Mouse (Mus musculus) forebrain, embryonic 14.5 days (tissue): ENCODE measurements at regions not wholly inside any gene's neighbourhood (a gene's known extent, or its start where the extent isn't known, plus 50 kb on each side); places are given as distances from the start of the nearest gene placed in this dataset.

Experiments
- ATAC-seq: fragments of 200-750 bp; cut with Nextera tagmentation; 2 replicates; pipeline ENCODE4 v1.8.0; 2017; ENCODE audit warnings: mild to moderate bottlenecking, moderate library complexity
- DNase-seq: peaks from one replicate; pipeline ENCODE4 v3.0.0-alpha.2; 2015; ENCODE audit warnings: low spot score
- H3K27ac ChIP-seq: fragments of 300-500 bp; sonication (generic); 2 replicates; pipeline ENCODE4 v1.5.1; 2014; ENCODE audit warnings: low read depth, mild to moderate bottlenecking, control low read depth, low read length, moderate library complexity
- H3K27me3 ChIP-seq: fragments of 300-500 bp; sonication (generic); replicated peaks from 2 replicates; pipeline ENCODE4 v1.6.1; 2014; ENCODE audit warnings: low read length, control low read depth, mixed read lengths; ENCODE audit not compliant: control insufficient read depth, insufficient read depth
- H3K36me3 ChIP-seq: fragments of 300-500 bp; sonication (generic); 2 replicates; pipeline ENCODE4 v1.6.1; 2014; ENCODE audit warnings: low read length, control low read depth; ENCODE audit not compliant: control insufficient read depth, insufficient read depth
- H3K4me1 ChIP-seq: fragments of 300-500 bp; sonication (generic); 2 replicates; pipeline ENCODE4 v1.6.1; 2014; ENCODE audit warnings: antibody characterized with exemption, low read length, control low read depth; ENCODE audit not compliant: control insufficient read depth, insufficient read depth
- H3K4me2 ChIP-seq: fragments of 300-500 bp; sonication (generic); 2 replicates; pipeline ENCODE4 v1.6.1; 2014; ENCODE audit warnings: mild to moderate bottlenecking, control low read depth, low read length
- H3K4me3 ChIP-seq: fragments of 300-500 bp; sonication (generic); 2 replicates; pipeline ENCODE4 v1.5.1; 2014; ENCODE audit warnings: low read depth, low read length, control low read depth
- H3K9ac ChIP-seq: fragments of 300-500 bp; sonication (generic); 2 replicates; pipeline ENCODE4 v1.6.1; 2014; ENCODE audit warnings: mild to moderate bottlenecking, low read length, control low read depth, moderate library complexity
- H3K9me3 ChIP-seq: fragments of 300-500 bp; sonication (generic); replicated peaks from 2 replicates; pipeline ENCODE4 v1.6.1; 2016; ENCODE audit warnings: low read length, control low read depth, mixed read lengths; ENCODE audit not compliant: control insufficient read depth
- WGBS: fragments of 180-500 bp; shearing (Covaris S2); extraction: QIAGEN DNeasy Blood & Tissue Kit; methylation state at CpG from one replicate; pipeline ENCODE4 v1.1.7; 2014; 5-methylcytosine and 5-hydroxymethylcytosine counted together

GRCm38 (mm10) chr13:82907689-82908088 is 596.1 kb upstream of the Mef2c start:
- Histone ChIP-seq H3K4me1 (peaks cover 6% of the 10 kb centered on the region; the same call in 1 of the 2 replicates), H3K27ac (no peak overlapping the region), H3K4me3 (no peak overlapping the region), H3K9me3 (no peaks in the 10 kb centered on the region), H3K9ac (no peak overlapping the region), H3K4me2 (no peak overlapping the region), H3K27me3 (no peaks in the 10 kb centered on the region), H3K36me3 (no peaks in the 10 kb centered on the region)
- ATAC-seq (no peak), DNase-seq (no peak)
- WGBS, result 94% methylated on average over 4 of the region's 4 CpGs

DNA sequence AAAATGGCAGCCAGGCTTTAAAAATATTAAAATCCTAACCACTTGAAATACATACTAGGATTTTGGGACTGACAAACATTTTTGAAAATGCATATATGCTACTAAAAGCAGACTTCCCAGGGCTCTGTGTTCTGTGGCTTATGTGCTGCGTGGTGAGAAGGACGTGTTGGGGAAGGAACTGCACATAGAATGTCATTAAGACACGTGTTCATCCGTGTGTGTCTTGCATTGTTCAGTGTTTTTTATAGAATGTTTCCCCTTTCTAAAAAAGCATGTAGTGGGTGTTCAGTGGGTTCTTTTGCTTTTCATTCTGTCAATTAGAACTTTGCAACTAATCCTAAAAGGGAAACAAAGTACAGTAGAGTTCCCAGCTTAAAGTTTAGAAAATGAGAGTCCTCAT is 594.7 kb upstream of the Mef2c start:
- Histone ChIP-seq H3K9ac (no peak overlapping the region), H3K36me3 (no peaks in the 10 kb centered on the region), H3K27ac (no peak overlapping the region), H3K9me3 (no peaks in the 10 kb centered on the region), H3K27me3 (no peaks in the 10 kb centered on the region), H3K4me2 (no peak overlapping the region), H3K4me3 (no peak overlapping the region), H3K4me1 (0 out of 2 replicates have a peak, but pooled peaks cover 2% of the 10 kb centered on the region)
- DNase-seq (no peak), ATAC-seq (no peak)
- WGBS, result 83% methylated on average over 4 of the region's 4 CpGs

- Histone ChIP-seq H3K4me3 (no peak overlapping the region), H3K27me3 (no peaks in the 10 kb centered on the region), H3K27ac (no peak overlapping the region), H3K36me3 (no peaks in the 10 kb centered on the region), H3K4me1 (no peaks in the 10 kb centered on the region), H3K9me3 (no peaks in the 10 kb centered on the region), H3K9ac (no peak overlapping the region), H3K4me2 (no peak overlapping the region)
- 67% methylated on average over 8 of the region's 8 CpGs for WGBS
- no peak for ATAC-seq
- DNase-seq, result no peak
Measured at GRCm38 (mm10) chr13:82912859-82913258, 591.0 kb upstream of the Mef2c start.

GRCm38 (mm10) chr13:82915194-82915593 is 588.6 kb upstream of the Mef2c start:
- Histone ChIP-seq H3K4me1 (no peaks in the 10 kb centered on the region), H3K4me3 (no peak overlapping the region), H3K36me3 (no peaks in the 10 kb centered on the region), H3K27me3 (no peaks in the 10 kb centered on the region), H3K9ac (no peak overlapping the region), H3K27ac (no peak overlapping the region), H3K4me2 (no peak overlapping the region), H3K9me3 (no peaks in the 10 kb centered on the region)
- DNase-seq, result no peak
- WGBS, result 91% methylated on average over 4 of the region's 4 CpGs
- no peak for ATAC-seq

DNA sequence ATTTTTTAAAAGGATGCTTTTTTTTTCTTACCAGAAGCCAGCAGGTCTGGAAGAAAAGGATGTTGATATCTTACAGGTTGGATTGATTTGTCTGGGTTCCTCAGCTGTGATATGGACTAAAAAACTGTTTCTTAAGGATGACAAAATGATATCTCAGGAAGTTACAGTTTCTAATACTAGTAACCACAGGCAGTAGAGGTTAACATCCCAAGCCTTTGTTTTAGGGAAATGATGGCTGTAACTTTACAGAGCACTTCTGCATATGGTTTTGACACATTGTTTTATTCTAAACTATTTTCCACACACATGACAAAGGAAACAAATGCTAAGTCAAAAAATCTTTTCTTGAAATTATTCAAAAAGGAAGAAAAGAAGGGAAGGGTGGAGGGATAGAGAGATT is 573.8 kb upstream of the Mef2c start:
- H3K36me3 ChIP-seq, result no peaks in the 10 kb centered on the region
- no peaks in the 10 kb centered on the region for H3K27me3 ChIP-seq
- ATAC-seq, result no peak
- no peak for DNase-seq
- no peak overlapping the region for H3K27ac ChIP-seq
- no peaks in the 10 kb centered on the region for H3K9me3 ChIP-seq
- no peak overlapping the region for H3K4me3 ChIP-seq
- no peak overlapping the region for H3K4me2 ChIP-seq
- H3K4me1 ChIP-seq, result no peaks in the 10 kb centered on the region
- no peak overlapping the region for H3K9ac ChIP-seq

- H3K4me1 ChIP-seq, result no peaks in the 10 kb centered on the region
- H3K9me3 ChIP-seq, result no peaks in the 10 kb centered on the region
- H3K4me2 ChIP-seq, result no peak overlapping the region
- no peak overlapping the region for H3K4me3 ChIP-seq
- no peaks in the 10 kb centered on the region for H3K36me3 ChIP-seq
- H3K27me3 ChIP-seq, result no peaks in the 10 kb centered on the region
- WGBS, result 90% methylated on average over 3 of the region's 3 CpGs
- H3K9ac ChIP-seq, result no peak overlapping the region
- no peak overlapping the region for H3K27ac ChIP-seq
- DNase-seq (no peak), ATAC-seq (no peak)
Measured at GRCm38 (mm10) chr13:82937856-82938255, 566.0 kb upstream of the Mef2c start.

DNA sequence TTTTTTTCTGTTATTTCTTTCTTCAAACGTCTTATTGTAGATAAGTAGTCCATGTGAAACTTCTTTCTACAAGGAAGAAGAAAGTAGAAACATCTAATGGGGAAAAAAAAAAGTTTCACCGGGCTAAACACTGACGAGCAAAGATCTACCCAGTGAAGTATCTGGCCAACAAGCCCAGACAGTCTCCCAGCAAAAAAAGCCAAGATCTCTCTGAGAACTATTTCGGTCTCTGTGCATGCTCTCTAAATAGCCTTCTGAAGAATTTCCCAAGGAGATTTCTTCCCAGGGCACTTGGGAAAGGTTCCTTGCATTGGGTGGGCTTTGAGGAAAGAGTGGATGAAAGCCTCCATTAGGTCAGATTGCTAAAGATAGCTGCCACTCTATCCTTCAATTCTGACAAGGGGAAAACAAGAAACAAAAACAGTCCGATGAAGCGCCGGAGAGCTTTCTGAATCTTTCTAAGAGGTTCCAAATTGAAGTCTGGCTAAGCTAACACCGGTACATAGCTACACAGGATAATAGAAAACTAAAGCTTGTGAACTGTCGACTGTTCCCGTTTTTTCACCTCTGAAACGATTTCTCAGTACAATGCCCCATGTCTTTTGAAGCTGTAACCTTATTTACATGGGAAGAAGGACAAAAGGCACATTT is 561.0 kb upstream of the Mef2c start:
- ATAC-seq (no peak), DNase-seq (peak; percentile 7)
- no peak overlapping the region for H3K27ac ChIP-seq
- H3K4me2 ChIP-seq, result no peak overlapping the region
- H3K9me3 ChIP-seq, result no peaks in the 10 kb centered on the region
- H3K4me1 ChIP-seq, result no peaks in the 10 kb centered on the region
- H3K36me3 ChIP-seq, result no peaks in the 10 kb centered on the region
- H3K9ac ChIP-seq, result no peak overlapping the region
- H3K4me3 ChIP-seq, result no peak overlapping the region
- no peaks in the 10 kb centered on the region for H3K27me3 ChIP-seq
- 40% methylated on average over 11 of the region's 11 CpGs for WGBS

DNA sequence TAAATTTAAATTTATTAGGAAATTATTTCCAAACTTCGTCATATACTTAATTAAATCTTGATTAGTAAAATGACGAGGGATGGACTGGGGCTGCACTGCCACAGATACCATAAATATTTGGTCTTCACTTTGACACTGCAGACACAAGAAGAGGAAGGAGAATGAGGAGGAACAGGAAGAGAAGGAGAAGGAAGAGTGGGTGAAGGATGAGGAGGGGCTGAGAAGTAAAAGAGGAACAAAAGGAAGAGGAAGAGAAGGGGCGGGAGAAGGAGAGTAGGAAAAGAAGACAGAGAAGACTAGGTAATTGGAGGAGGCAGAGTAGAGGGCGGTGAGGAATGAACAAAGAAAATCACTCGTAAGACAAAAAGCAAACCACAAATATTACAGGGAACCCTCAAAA is 556.9 kb upstream of the Mef2c start:
- H3K27me3 ChIP-seq, result no peaks in the 10 kb centered on the region
- WGBS, result 84% methylated on average over 5 of the region's 5 CpGs
- H3K4me3 ChIP-seq, result no peak overlapping the region
- no peaks in the 10 kb centered on the region for H3K9me3 ChIP-seq
- H3K4me1 ChIP-seq, result no peaks in the 10 kb centered on the region
- H3K9ac ChIP-seq, result no peak overlapping the region
- H3K27ac ChIP-seq, result no peak overlapping the region
- H3K4me2 ChIP-seq, result no peak overlapping the region
- no peaks in the 10 kb centered on the region for H3K36me3 ChIP-seq
- ATAC-seq (no peak), DNase-seq (no peak)

- no peak overlapping the region for H3K27ac ChIP-seq
- H3K9me3 ChIP-seq, result no peaks in the 10 kb centered on the region
- no peaks in the 10 kb centered on the region for H3K4me1 ChIP-seq
- ATAC-seq (no peak), DNase-seq (no peak)
- no peak overlapping the region for H3K4me3 ChIP-seq
- H3K9ac ChIP-seq, result no peak overlapping the region
- no peak overlapping the region for H3K4me2 ChIP-seq
- no peaks in the 10 kb centered on the region for H3K27me3 ChIP-seq
- H3K36me3 ChIP-seq, result no peaks in the 10 kb centered on the region
- 81% methylated on average over 6 of the region's 6 CpGs for WGBS
Measured at GRCm38 (mm10) chr13:82949541-82949940, 554.3 kb upstream of the Mef2c start.
